Mouse (Mus musculus): ENCODE measurements at regions not wholly inside any gene's neighbourhood (a gene's known extent, or its start where the extent isn't known, plus 50 kb on each side); places are given as distances from the start of the nearest gene placed in this dataset.

DNA sequence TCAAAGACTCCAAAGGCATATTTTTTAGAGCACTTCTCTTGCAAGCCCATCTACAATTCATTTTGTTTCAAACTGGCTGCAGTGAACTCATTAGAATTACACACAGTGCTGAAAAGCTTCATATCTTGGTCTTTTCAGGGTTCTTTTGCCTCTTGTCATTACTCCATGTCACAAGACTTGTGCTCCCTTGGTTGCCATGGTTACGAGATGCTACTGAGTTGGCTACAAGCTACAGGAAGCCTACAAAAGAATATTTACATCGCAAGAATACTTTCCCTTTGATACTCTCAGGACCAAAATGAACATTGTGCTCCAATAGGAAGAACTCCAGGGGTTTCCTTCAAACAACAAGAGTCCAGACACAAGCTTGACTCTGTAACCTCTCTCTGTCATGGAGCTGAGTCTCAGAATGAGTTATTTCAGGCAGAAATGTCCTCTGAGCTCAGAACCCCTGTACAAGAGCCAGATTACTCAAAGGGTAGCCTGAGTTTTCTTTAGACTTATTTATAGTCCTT, 545.2 kb upstream of the Adamts9 start:
- peak; percentile 7 for DNase-seq (ENCODE audit: low read depth, low spot score)

DNA sequence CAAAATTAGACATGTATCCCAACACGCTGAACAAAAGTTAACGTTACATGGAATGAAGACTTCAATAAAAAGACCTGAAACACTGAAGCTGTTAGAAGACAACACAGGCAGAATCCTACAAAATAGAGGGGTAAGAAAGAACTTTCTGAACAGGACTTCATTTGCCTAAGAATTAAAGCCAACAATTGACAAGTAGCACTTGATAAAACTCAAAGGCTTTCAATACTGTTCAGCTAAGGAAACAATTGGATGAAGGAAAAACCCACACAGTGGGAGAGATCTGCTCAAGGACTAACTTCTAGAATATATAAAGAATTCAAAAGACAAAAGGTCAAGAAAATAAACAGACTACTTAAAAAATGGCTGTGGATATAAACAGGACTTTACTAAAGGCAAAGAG, 535.2 kb upstream of the Adamts9 start:
- DNase-seq (ENCODE audit: low read depth, low spot score) = no peak

DNA sequence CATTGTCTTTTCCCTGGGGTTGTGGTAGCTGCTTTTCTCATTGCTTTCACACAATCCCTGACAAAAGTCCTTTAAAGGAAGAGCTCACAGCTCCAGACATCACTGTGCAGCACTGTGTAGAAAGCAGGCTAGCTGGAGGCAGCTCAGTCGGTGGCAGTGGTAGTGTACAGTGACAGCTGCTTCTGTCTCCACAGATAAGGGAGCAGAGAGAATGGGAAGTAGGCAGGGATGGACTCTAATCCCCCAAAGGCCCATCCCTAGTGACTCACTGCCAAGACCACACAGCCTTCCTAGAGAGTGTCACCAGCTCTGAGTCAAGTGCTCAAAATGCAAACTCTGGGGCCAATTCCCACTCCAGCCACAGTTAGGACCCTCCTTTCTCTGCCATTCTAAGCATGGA, 531.7 kb upstream of the Adamts9 start:
- no peak for DNase-seq (ENCODE audit: low read depth, low spot score)

DNA sequence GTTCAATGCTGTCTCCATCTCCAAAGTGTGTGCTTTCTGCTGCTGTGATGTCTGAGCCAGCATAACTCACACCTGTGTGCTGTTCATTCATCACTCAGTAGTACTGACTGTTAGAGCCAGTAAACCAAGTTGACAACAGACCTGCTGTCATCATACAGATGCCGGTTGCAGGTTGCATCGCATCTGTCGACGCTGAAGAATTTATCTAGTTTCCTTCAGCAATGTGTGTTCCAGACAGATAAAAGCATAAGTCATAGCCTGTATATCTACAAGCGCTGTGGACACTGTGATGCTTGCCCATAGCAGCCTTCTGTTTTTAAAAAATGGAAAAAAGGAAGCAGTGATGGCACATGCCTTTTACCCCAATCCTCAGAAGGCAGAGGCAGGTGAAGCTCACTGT, 524.6 kb upstream of the Adamts9 start:
- no peak for DNase-seq (ENCODE audit: low read depth, low spot score)

DNA sequence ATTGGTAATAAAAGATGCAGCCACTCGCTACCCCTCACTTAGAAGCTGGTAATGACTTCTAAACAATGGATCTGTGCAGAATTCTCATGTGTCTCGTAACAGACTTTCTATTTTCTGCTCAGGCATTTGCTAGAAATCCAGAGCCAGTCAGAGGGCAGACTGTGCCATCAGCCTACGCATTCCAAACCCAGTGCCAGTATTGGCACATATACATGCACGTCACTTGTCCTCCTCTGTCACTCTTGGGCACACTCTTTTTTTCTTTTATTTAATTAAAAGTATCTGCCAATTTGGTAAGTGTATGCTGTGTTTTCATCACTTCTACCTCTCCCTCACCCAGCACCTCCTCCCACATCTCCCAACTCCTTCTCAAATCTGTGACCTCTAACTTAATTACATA, 519.6 kb upstream of the Adamts9 start:
- DNase-seq (ENCODE audit: low read depth, low spot score) = no peak

DNA sequence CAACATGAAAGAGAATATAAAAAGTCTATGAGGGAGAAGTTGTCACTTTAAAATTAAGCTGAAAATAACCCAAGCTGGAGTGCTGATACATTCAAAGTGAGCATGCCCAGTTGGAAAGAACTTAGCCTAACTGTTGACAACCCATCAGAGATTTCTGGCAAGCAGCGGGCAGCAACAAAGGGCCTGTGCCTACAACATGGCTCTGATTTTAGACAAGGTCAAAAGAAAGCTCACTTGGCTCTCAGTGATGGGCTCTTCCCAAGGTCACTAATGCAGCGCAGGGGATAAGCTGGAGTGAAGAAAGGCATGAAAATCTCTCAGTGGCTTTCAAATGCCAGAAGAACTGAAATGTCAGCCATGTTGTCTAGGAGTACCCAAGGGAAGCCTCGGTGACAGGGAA, 518.1 kb upstream of the Adamts9 start:
- DNase-seq (ENCODE audit: low read depth, low spot score) = no peak

DNA sequence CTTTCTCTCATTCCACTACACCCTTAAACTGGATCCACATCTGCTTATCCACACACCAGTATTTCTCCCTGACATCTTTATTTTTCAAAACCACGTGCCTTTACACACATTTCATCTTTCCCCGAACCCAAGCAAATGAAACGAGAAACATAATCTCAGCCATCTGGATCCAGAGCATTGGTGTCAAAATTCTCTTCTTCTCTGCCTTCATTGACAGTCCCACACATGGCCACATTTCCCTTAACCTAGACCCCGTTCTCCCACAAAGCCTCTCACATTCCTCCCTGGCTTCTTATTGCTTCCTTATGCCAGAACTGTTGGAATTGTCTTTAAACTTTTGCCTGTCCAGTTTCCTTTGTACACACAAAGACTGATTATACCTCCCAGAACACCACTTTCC, 514.3 kb upstream of the Adamts9 start:
- no peak for DNase-seq (ENCODE audit: low read depth, low spot score)

DNA sequence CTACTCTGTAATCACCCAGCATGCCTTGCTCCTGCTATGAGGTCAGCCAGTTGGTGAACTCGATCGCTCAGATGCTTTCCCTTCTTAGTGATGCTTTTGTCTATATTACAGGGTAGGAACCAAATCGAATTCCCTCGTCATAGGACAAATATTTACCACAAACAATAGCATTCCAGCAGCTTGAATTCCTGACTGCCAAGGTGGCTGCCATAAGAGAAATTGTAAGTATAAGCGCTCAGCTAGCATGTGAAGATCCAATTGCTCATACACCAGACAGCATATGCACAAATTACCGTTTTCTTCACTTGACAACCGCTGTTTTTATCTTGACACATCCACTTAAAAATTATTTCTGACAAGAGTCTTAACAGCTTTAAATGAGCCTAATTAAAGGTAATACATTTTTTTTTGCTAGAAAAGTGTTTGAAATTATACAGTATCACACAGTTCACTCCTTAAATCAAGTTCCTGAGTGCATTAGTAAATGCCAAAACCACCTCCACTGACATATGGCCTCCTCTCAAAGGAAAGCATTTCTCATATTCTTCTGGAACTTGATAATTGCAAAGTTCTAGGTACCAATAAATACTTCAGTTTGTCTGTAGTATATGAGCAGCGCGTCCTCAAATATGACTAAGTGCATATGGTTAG, 513.2 kb upstream of the Adamts9 start:
- no peak for DNase-seq (ENCODE audit: low read depth, low spot score)

DNA sequence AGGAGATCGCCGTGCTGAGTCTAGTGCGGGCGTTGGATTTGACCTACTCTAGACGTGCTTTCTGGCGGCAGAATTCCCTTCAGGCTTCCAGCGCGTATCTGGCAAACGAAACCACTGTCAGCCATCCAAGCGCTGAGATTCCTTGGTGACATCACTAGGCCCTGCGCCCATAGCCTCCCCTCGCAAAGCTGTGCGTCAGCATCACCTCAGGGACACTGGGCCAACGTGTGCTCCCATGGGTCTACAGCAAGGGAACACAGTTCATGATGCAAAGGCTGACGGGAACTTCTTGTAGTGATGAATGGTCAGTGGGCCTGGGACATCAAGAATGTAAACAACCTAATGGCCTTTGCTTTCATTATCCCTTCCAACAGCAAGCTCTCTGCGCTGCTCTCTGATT, 502.3 kb upstream of the Adamts9 start:
- DNase-seq (ENCODE audit: low read depth, low spot score) = no peak

DNA sequence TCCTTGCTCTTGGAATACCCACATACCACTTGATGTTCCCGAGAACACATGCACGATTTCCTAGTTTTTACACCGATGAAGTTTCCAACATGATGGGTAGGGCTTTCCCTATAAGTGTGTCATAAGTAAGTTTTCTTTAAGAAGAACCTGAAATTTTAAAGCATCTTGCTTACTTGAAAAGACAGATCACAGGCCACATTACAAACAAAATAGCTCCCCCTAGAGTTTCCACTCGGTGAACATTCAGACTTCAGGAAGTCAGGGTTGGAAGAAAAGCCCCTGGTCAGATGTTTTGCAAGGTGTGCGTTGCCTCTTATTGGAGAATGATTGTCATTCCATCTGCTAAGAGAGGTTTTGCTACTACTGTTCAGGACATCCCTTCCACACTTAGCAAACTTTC, 501.8 kb upstream of the Adamts9 start:
- DNase-seq (ENCODE audit: low read depth, low spot score) = peak; percentile 24

DNA sequence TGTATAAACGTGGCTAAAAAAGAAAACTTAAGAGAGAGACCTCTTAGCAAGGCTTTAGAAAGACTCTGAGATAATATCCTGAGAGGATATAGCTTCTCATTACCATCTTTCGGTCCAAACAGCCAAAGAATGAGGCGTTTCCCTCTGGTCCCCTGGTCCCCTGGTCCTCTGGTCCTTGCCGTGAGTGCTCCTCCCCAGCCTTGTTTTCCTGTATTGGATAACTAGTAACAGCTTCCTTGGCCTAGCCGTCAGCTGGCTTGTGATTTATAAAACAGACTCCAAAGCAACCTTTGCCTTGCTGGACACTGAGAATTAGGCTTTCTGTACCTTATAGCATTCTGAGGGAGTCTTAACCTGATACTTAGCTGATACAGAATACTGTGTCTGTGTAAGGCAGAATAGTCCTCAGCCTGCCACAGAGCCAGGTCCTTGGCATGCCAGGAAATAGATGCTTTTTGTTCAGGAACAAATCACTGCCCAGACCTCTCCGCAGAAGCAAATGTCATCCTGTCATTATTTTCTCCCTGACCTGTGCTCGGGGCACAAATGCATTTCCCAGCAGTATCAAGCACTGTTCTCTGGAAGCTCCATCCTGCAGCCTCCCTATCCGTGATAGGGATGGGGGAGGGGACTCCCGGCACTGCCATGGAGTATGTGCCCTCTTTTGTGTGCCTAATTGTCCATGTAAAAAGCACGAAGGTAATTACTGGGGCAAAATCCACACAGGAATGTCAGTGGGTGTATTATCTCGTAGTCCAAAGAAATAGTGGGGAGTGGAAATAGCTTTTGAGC, 500.7 kb upstream of the Adamts9 start:
- no peak for DNase-seq (ENCODE audit: low read depth, low spot score)

DNA sequence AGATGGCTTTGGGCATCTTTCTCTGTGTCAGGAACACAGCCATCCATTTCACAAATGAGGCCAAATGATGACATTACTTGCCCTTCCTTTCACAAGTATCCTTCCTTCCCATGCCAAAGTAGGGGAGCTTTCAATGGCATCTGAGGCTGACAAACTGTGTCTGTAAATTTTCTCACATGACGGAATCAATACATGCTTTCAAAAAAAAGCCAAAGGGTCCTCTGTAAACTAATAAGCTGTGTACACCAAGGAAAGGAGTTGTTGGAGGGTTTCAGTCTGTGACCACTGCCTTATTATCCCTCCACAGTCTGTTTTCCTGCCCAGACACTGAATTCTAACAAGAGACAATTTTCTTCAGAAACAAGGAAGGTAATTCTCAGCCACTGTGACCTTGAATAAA, 490.2 kb upstream of the Adamts9 start:
- no peak for DNase-seq (ENCODE audit: low read depth, low spot score)

DNA sequence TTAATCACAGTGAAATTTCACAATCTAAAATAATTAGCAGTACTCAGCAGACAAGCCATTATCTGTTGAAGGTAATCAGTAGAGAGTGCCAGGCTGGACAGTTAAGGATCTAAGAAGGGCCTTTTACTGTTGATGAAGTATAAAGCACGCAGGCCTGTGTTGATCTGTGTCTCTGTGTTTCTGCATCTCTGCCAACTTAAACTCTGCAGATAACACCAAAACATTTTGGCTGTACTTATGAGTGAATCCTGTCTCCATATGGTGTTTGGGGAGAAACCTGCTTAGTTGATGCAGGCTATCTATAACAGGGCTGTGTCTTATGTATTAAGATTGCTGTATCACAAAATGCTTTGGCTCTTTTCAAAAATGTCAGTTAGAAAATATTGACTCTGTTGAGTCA, 482.8 kb upstream of the Adamts9 start:
- no peak for DNase-seq (ENCODE audit: low read depth, low spot score)

DNA sequence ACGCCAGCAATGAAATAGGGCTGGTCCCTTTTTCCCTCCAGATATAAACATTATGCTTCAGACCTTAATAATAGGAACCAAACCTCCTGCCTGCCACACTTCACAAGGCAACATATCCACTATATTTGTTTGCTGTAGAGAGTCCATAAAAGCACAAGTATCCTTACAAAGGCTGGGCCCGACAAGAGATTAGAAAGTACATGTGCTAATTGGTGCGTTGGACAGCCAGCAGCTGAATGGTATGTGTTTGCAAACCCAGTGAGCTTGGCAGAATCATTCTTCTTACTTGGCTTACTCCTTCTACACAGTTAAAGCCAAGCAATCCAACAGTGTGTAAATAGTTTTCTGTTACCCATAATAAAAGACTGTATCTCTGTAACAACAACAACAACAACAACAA, 479.6 kb upstream of the Adamts9 start:
- no peak for DNase-seq (ENCODE audit: low read depth, low spot score)

DNA sequence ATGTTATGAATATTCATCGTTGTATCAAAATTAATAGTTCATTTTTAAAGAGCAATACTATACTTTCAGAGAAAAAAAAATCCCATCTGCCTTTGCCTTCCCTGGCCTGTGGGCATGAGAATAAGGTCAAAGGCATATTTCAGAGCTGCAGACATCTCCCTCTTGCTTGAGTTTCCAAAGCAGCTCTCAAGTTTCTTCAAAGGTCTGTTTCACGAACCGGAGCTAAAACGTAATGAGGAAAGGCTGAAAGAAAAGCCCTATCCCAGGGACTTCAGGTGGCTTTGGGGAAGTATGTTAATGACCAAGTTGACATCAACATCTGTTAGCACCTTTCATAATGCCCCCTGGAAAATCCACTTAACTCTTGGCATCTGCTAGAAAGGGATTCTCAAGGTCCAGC, 479.0 kb upstream of the Adamts9 start:
- no peak for DNase-seq (ENCODE audit: low read depth, low spot score)

DNA sequence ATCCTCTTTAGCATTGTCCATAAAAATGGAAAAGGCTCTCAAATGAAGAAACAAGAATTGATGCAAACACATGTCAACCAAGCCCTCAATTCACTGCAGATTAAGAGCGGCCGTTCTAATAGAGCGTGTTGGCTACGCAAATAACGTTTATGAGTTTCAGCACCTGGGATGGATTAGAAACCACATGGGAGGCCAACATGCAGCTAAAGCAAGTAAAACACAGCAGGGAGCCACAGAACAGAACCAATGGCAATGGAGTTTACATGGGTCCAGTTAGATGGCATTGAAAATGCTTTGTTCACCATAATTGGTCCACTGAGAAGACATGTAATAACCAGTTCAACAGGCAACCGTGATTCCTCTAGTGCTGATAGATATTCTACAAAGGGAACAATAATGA, 474.3 kb upstream of the Adamts9 start:
- no peak for DNase-seq (ENCODE audit: low read depth, low spot score)

DNA sequence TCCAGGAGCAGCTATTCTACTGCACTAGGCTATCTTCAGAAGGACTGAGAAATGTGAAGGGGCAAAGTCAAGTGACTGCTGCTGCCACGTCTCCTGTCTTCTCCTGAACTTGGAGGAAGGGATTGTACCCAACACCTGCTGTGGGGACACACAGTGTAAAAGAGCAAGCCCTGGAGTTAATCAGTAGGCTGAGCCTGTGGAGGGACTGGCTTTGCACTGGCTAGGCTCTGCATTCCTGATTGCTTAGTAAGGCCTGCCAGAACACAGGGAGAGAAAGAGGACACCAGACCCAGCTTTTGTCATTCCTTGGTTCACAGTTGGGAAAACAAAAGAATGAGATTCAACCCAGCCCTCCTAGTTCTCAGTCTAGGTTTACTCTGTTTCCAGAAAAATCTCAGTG, 472.7 kb upstream of the Adamts9 start:
- DNase-seq (ENCODE audit: low read depth, low spot score) = no peak

DNA sequence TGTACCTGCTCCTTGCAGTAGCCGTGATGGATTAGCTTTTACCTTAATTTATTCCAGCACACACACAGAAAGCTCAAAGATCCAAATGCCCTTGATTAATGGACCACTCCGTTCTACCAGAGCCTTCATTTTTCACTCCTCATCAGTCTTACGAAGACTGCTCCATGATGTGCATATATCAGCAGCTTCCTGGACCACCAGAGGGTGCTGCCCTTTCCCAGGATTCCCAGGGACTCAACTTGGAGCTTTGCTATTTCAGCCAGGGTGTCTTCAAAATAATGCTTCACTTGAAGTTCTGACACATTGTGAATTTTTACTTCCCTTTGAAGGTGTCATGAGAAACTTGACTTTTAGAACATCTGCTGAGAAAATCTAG, 467.8 kb upstream of the Adamts9 start:
- DNase-seq (ENCODE audit: low read depth, low spot score) = no peak

DNA sequence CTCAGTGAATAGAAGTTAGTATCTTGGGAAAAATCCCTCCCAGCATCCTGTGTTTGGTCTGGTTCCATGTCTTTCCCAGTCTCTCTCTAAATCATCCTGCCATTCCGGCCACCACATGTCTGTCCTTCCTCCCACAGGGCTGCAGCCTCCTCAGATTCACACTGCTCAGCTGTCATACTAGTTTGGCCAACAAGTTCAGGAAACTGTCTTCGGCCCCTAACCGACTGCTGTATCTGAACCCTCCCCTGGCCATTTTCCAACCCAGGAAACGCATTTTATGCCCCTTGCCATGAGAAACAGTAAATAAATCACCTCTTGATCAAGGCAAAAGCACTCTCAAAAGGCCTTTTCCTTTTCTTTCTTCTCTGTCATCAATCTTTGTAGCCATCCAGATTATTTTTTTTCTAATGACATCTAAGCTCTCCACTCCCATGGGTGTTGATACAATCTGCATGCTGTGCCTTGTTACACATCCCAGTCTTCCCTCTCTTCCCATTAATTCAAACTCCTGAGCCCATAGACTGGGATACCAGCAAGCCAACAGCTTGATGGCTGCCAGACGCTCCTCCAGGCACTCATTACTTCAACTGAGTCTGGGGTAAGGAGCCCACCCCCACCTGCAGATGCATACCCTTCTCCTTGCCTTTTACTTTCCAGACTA, 467.3 kb upstream of the Adamts9 start:
- no peak for DNase-seq (ENCODE audit: low read depth, low spot score)

DNA sequence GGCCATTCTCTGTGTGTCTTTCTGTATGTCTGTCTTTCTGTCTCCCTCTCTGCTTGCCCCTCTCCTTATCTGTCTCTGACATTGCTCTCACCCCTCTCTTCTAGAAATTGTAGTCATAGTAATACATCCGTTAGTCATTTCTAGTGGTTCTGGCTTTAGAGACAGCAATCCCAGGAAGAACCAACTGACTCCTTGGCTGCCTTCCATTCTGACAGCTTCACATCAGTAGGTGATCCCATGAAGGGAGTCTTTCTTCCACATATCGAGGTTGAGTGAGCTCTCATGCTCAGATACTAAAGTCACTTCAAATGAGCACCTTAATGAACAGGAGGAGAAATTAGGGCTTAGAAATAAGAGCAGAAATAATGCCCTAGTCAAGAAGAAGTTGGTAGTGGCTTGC, 455.3 kb upstream of the Adamts9 start:
- DNase-seq (ENCODE audit: low read depth, low spot score) = no peak

DNA sequence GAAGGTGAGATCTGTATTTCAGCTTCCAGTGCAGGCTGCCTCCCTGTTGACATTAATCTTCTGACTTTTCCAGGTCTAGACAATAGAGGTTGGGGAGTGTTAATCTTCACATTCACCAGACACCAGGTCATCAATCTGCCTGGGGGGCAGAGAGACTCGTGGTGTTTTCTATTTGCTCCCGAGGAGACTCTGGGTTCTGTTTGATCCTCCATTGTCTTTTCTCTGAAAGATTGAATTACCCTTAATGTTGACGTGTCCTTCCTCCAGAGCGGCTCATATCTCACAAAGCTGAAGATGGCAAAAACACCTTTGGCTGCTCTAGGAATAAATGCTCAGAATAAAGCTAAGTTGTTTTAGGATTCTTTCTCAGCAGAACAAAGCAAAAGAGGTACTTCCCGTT, 453.8 kb upstream of the Adamts9 start:
- DNase-seq (ENCODE audit: low read depth, low spot score) = no peak

DNA sequence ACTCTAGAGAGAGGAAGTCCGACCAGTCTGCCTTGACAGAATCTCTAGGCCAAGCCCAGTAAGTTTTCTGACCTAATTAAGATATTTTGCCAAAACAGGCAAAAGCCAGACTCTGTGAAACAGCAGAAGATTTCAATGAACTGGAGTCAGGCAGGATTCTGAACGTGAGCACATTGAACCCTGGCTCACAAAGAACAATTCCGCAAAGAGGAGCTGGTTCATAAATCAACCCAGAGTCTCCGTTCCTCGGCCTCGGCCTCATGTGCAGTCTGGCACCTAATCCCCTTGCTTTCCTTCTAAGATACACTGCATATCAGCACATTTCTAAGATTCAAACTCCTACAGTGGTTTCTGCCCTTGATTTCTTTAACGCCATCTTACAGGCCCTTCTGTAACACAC, 452.7 kb upstream of the Adamts9 start:
- DNase-seq (ENCODE audit: low read depth, low spot score) = no peak

DNA sequence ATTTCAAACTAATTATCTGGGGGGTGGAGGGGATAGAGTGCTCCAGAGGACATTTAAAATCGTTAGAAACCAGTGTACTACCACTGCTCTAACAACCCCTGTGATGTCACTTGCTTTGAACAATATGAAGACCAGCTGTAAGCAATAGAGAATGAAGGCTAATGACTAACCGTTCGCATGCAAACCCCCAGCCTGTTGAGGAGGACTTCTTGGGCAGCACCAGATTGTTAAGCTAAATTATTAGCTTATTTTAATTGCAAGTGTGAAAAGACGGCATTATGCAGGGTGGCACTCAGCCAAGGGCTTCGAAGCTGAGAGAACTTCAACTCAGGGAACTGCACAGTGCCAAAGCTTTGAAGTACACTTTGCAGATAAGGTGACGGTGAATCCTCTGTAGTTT, 452.0 kb upstream of the Adamts9 start:
- DNase-seq (ENCODE audit: low read depth, low spot score) = no peak

Measured in embryo, embryonic 11.5 days (tissue).